Mouse (Mus musculus) adrenal gland, postnatal 14 days (tissue): ENCODE measurements around the gene Hist2h3b. TPM values are rescaled to one million over a fixed set of nuclear protein-coding genes. Genes with fewer than 3 reads are reported as not detected.
"Not testable (repeated sequence)": the region's sequence is repeated elsewhere in the genome, so short reads cannot be mapped to it uniquely, and the experiment has no call there.

Experiments
- DNase-seq: peaks from one replicate; pipeline ENCODE4 v3.0.0; 2021; ENCODE audit warnings: mixed read lengths
- long read RNA-seq, 2 experiments: library from polyadenylated mRNA; stranded (forward); transcript quantifications; one replicate each; pipeline ENCODE4 v2.0.0; 2021
- total RNA-seq: library from RNA; stranded (reverse); gene quantifications from 2 replicates; pipeline ENCODE4 v1.2.3, GENCODE M21; 2021

The Hist2h3b gene
- total RNA-seq, result 357 and 406 TPM in 2 replicates
- long read RNA-seq, experiment 1, partial matches to known transcripts, result 0 of 1 reads
- long read RNA-seq, experiment 1, other reads (novel, unspliced or antisense), result 0 of 1 reads
- long read RNA-seq, experiment 2, partial matches to known transcripts, result 0 of 2 reads
- long read RNA-seq, experiment 2, other reads (novel, unspliced or antisense), result 0 of 2 reads

DNA sequence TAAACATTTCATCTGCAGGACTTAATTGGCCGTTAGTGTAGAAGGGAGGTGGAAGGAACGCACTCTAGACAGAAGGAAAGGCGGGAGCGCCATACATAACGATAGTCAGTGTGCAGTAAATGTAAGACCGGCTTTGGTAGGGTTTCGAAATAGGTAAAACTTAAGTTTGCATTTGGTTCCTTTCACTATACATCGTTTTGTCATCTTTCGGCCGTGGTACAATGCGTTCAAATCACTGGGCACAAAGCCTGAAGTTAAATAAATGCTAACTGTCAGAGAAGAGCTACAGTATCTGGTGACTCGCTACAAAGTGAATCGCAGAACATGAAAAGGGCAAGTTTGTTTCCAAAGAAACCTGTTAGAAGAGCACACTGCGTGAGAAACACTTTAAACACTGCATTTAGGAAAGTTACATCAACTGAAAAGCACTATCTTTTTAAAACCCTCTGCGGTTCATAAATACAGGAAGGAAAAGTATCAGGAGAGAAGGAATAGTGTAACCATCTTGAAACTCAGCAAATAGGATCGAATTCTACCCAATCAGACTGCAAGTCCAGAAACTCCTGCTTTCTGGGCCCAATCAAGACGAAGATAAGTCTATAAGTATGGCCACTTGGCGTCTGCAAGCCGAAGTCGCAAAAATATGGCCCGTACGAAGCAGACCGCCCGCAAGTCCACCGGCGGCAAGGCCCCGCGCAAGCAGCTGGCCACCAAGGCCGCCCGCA is at the start of gene Hist2h3b:
Gene Hist2h3b, plus strand, starts transcription at position 604 of the 725 bp plus-strand sequence.
- DNase-seq, result peak; percentile 85

DNA sequence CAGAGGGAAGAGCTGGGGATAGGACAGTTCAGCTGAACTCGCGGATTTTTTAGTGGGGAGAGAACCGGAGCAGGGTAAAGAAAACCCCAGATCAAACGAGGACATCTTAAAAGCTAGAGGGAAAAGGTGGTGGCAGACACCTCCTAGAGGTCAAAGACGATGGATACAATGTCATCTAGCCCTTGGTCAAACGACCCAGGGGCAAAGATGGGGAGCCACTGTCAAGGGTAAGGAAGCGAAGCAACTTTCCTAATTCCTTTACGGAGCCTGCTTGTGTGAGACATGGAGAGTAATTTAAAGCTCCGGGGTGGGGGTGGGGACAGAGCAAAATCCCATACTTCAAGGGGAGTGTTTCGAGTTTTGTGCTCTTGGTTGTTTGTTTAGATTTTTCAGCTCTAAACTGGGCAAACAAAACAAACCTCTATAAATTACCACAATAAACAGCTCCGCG is 49.2 kb upstream of the Hist2h3b start:
- DNase-seq, result peak; percentile 30

DNA sequence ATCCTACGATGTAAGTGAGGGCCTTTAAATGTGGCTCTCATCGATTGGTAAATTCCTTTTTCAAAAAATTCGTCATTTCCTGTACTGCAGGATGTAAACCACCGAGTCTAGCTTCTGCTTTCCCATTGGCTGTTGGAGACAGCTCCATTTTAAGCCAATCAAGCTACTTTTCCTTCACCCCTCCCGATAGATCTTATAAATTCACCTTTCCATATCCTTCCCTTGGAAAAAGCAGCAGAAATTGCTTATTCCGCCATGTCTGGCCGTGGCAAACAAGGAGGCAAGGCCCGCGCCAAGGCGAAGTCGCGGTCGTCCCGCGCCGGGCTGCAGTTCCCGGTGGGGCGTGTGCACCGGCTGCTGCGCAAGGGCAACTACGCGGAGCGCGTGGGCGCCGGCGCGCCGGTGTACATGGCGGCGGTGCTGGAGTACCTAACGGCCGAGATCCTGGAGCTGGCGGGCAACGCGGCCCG is 48.8 kb upstream of the Hist2h3b start, which contains the start of the genes Bola1 and Hist2h2ab:
Gene Bola1, minus strand, starts transcription at position 49 of the 470 bp plus-strand sequence.
Gene Hist2h2ab, plus strand, starts transcription at position 205 of the 470 bp plus-strand sequence.
- peak; percentile 81 for DNase-seq

DNA sequence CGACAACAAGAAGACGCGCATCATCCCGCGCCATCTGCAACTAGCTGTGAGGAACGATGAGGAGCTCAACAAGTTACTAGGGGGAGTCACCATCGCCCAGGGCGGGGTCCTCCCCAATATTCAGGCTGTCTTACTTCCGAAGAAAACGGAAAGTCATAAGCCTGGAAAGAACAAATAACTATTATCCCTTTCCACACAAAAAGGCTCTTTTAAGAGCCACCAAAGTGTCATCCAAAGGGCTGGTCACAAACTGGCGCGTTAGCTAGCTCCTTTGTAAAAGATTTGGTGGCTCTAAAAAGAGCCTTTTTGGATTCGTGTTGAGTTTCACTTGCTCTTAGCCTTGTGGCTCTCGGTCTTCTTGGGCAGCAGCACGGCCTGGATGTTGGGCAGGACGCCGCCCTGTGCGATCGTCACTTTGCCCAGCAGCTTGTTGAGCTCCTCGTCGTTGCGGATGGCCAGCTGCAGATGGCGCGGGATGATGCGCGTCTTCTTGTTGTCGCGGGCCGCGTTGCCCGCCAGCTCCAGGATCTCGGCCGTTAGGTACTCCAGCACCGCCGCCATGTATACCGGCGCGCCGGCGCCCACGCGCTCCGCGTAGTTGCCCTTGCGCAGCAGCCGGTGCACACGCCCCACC is 48.2 kb upstream of the Hist2h3b start:
- DNase-seq, result not testable (repeated sequence)

DNA sequence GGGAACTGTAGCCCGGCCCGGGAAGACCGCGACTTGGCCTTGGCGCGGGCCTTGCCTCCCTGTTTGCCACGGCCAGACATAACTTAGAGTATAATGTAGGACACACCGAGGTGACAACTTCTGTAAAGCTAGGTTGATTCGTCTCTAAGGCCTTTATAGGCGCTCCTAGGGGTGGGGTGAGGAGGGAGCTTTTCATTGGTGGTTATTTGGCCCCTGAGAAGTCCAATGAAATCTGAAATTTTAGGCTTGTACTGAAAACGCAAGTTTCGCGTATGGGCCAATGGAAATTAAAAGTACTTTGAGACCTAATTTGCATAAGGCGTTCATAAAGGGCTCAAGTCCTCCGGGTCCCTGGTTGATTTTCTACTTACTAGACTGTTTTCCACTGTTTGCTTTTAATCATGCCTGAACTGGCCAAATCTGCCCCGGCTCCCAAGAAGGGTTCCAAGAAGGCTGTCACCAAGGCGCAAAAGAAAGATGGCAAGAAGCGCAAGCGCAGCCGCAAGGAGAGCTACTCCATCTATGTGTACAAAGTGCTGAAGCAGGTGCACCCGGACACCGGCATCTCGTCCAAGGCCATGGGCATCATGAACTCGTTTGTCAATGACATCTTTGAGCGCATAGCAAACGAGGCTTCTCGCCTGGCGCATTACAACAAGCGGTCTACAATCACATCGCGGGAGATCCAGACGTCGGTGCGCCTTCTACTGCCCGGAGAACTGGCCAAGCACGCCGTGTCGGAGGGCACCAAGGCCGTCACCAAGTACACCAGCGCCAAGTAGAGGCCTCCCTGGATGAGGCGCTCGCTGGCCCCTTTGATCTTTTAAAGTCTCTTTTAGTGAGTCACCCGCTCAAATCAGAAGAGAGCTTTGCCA is 47.5 kb upstream of the Hist2h3b start, which contains the start of the genes Hist2h2ac and Hist2h2be:
Gene Hist2h2ac, minus strand, starts transcription at position 116 of the 875 bp plus-strand sequence.
Gene Hist2h2be, plus strand, starts transcription at position 355 of the 875 bp plus-strand sequence.
- peak; percentile 89 for DNase-seq

DNA sequence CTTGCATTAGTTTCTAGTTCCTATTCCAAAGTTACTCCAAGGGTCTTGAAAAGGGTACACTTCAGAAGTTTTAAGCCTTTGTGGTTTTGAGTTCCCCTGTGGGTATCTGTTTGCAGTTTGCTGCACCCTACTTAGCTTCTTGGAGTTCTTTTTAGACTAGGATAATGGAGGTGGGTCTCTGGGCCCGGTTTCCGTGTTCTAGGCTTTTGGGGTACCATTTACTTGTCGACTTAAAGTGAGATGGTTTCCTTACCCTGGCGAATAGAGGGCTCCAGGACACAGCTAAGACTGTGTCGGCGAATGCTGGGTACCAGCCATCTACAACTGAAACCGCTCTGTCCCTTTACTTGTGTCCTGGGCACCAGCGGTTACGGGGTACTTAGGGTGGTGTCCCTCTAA is 46.8 kb upstream of the Hist2h3b start:
- no peak for DNase-seq

DNA sequence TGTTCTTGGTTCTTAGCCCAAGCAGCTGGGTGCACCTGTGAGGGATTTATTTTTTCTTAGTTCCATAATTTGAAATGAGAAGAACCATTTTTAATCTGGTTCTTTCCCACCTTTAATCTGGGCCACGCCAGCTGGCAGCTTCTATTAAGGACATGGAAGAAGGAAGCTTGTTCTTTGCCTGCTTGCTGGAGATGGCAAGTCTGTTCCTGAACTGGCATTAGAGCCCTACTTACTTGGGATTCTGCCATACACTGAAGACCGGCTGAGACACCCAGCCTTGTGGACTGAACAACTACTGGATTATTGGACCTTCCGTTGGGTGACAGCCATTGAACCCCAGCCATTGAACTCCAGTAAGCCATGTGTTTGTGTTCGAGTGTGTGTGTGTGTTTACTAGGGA is 45.7 kb upstream of the Hist2h3b start:
- no peak for DNase-seq

DNA sequence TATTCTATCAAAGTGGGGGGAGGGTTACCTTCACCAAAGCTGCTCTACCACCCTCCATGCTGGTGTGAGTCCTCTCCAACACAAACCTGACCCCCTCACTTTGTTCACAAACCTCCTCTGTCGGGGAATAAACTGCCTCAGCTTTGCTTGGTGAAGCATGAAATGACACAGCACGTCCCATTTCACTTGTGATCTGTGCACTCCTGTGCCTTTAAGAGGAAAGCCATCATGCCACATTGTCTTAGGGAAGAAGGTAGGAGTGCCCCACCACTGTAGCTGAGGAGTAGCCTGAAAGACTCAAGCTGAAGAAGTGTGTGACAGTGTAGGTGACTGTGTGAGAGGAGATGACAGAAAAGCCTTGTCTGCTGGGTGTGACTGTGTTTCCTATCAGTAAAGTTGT is 43.0 kb upstream of the Hist2h3b start:
- no peak for DNase-seq

DNA sequence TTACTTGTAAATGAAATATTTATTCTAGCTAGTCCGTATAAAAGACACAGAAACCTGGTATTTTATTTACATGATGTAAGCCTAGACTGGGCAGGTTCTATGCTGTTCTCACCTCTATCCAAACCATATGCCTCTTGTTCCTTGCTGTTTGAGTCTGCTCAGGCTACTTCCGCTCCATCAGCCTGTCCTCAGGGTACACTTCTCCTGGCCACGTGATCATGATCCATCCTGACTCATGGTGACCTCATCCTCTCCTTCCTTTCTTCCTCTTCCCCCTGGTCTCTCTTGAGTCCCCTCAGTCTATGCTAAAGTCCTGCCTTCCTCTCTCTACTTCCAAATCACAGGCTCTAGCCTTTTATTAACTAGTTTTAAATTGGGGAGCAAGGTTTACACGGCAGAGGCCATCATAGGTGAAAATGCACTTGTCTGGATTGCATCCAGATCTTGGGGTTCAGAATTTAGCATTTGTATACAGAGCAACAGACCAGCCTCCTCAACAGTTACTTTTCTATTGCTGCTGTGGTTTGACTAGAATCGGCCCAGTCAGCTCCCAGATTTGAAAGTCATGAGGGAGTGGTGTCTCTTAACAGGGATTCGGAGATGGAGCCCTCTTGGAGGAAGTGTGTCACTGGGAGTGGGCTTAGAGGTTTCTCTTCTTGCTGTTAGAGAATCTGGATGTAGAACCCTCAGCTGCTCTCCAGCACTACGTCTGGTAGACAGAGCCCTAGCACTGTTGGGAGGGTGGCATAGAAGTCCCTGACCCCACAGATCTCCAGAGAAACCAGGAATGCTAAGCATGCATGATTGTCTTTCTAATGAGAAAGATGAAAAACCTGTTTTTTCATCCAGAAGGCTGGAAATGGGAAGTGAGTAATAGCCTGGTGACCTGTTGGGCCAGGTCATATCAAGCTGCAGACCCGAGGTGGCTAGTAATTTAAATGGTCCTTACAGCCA is 41.5 kb upstream of the Hist2h3b start:
- DNase-seq, result peak; percentile 45

DNA sequence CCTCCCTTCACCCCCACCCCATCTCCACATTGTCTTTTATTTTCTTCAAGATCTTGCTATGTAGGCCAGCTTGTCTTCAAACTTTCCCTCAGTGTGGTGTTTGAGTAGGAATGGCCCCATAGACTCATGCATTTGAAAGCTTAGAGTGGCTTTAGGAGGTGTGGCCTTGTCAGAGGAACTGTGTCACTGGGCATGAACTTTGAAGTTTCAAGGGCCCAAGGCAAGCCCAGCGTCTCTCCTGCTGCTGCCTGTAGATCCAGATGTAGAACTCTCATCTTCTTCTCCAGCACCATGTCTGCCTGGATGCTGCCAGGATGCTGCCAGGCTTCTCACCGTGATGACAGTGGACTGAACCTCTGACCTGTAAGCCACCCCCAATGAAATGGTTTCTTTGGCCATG is 39.6 kb upstream of the Hist2h3b start:
- DNase-seq, result peak; percentile 35

DNA sequence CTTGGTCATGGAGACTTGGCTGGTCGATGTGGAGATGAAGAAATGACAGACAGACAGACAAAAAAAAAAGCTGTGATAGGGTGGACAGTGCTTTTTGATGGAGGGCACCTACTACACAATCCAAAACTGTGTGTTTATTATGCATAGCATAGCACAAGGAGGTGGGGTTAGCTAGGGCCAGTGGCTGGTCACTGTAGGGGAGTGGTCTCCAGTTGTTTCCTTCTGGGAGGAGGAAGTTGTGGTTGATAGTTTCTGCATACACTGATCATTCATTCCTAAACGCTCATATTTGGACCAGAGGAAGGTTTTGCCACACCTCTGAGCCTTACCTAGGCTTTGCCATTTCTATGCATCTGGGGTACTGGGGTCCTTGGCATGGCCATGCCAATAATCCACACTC is 38.0 kb upstream of the Hist2h3b start:
- DNase-seq, result no peak

DNA sequence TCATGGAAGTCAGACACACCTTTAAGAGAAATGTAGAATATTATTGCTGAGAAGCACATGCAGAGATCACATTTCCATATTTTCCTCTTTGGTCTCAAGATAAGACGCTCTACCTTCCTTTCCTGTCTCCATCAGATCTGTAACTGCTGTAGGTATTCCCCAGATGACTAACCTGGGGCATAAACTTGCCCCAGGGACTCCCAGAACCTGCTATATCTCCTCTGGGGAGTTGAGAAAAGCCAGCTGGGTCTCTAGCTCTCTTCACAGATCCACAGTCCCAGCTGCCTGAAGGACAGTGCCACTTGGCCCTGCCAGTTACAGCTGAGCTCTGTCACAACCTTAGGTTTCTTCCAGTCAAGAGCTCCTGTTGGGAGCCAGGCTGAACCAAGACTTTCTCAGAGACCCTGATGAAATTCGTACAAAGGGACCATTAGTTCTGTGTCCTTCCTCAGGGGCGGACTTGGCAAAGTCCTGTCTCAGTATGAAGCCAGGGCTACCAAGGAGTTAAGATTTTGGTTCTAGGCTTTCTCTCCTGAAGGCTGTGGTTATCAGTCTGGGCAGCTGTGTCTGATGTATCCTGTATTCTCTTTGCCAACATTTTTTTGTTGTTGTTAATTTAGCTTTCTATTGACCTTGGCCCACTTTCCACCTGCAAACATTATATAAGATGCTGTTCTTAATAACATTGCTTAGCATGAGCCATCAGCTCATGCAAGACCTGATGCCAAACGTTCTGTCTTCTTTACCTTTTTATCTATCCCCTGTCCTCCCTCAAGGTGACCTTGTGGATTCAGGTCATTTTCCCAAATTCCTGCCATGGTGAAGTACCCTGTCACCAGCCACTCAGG is 37.3 kb upstream of the Hist2h3b start:
- DNase-seq, result peak; percentile 53

DNA sequence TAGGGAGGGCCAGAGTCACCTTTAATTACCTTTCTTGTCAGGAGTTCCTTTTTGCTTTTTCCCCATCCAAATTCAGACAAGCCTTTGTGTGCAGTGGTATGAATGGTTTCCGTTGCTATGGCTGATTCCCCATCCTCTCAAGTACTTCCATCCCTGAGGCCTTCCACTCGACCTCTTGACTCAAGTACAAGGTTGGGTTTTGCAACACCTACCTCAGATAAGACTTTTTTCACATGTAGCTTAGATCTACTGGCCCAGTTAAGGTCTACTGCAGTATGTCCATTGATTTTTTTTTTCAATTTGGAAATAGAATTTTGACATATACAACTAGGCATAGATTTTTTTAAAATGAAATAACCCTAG is 36.7 kb upstream of the Hist2h3b start:
- DNase-seq, result no peak

DNA sequence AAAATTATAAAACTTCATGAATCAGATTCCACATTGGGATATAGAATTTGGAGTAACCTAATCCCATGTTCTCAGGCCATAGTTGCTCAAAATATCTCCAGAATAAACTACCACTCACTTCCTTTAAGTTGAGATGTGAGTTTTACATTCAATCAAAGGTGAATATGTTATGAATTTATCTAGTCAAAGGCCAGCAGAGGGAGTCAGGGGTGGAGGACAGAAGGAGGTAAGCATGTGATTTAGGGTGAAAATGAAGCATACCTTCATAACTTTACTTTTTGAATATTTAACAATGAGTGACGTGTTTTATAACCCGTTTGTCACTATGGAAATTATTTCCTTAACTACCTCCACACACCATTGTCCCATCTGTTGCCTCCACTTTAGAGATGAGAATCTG is 33.5 kb upstream of the Hist2h3b start:
- DNase-seq, result no peak

DNA sequence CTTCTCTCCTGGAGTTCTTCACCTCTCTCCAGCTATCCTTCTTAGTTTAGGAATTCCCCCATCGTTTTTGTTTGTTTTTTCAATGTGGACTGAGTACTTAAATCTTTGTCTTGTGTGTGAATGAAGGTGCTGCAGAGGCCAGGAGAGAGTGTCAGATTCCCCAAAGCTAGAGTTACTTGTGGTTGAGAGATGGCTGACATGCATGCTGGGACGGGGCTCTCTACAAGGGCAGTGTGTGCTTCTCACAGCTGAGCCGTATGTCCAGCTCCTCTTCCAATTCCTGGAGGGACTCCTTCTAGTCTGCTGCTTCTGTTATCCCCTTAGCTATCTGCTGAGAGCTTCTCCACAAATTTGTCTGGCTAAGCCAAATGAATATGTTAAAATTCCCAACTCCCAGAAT is 32.6 kb upstream of the Hist2h3b start:
- no peak for DNase-seq

DNA sequence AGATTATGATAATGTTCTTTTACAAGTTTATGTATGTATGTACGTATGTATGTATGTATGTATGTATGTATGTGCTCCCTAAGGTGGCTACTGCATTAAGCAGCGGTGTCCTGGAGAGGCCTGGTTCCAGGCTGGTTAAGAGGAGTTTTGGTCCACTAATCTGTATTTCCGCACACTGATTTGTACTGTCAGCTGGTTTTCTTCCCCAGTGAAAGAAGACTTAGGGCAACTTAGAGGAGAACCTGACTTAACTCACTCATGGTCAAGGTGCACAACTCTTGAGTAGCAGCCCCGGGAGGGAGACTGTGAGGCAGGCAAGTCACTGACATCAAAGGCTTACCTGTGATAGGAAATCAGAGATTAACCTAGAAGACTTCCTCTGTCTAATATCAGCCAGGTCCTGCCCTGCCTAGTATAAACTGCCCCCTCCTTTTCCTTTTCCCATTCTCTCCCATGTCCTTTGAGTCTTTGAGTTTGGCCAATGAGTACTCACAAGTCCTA is 31.6 kb upstream of the Hist2h3b start:
- DNase-seq, result no peak

DNA sequence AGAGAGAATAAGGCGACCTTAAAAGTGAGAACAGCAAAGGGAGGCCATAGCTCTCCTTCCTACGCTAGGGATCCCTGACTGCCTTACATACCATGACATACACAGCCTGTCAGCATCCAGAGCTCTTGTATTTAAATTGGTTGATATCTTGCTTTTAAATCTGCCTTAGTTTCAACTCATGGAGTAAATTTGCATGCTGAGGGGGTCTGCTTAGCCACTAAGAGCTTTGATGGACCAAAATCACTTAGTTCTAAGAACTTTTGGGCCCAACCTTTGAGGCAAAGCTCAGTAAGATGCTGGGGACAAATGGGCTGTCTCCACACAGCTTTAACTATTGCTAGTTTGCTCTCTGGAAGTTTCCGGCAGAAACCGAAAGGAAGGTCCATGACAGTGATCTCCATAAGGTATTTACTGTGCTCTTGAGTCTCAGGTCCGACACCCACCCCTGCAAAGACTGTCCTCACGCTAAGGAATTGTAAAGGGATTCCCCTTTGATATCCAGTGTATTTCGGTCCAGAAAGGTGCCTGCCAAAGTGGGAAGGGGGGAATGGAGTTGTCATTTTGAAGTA is 31.0 kb upstream of the Hist2h3b start:
- no peak for DNase-seq

DNA sequence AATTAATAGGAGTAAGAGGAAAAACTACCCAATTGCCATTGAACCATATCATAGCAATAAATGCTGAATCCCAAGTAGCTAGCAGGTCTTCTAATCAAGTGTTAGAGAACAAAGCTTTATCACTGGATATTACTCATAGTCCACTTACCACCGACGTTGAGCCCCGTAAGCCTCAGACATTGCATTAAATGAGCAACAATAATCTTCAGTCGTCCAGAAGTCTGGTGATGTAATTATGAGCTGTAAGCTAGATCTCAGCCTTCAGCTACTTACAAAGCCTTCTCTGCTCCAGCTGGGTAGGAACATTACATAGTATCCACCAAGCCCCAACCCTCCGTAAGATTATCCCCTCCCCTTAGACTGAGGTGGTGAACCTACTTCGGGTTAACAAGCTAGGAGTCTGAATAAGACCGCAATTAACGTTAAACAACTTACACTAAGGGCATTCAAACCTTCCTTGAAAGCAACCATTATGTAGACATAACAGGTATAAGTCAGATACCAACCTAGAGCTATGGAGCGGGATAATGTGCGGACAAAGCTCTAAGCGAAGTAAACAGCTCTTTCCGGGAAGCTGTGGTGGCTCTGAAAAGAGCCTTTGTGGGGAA is 30.4 kb upstream of the Hist2h3b start:
- no peak for DNase-seq
